Mouse (Mus musculus) heart, embryonic 11.5 days (tissue): ENCODE measurements at regions not wholly inside any gene's neighbourhood (a gene's known extent, or its start where the extent isn't known, plus 50 kb on each side); places are given as distances from the start of the nearest gene placed in this dataset.

Experiments used
- ATAC-seq: fragments of 200-750 bp; cut with Nextera tagmentation; replicated peaks from 2 replicates; pipeline ENCODE4 v1.8.0; 2017; ENCODE audit warnings: moderate library complexity; ENCODE audit not compliant: insufficient number of reproducible peaks, low FRiP score, low TSS enrichment
- H3K27ac ChIP-seq: fragments of 300-500 bp; sonication (generic); 2 replicates; pipeline ENCODE4 v1.5.1; 2014; ENCODE audit warnings: mild to moderate bottlenecking, low read depth, low read length
- H3K27me3 ChIP-seq: fragments of 300-500 bp; sonication (generic); 2 replicates; pipeline ENCODE4 v1.6.1; 2014; ENCODE audit warnings: mild to moderate bottlenecking, low read length, mixed read lengths; ENCODE audit not compliant: control insufficient read depth, insufficient read depth
- H3K36me3 ChIP-seq: fragments of 300-500 bp; sonication (generic); 2 replicates; pipeline ENCODE4 v1.6.1; 2014; ENCODE audit warnings: mild to moderate bottlenecking, low read length, moderate library complexity, mixed read lengths; ENCODE audit not compliant: control insufficient read depth, insufficient read depth
- H3K4me1 ChIP-seq: fragments of 300-500 bp; sonication (generic); 2 replicates; pipeline ENCODE4 v1.6.1; 2014; ENCODE audit warnings: low read length; ENCODE audit not compliant: control insufficient read depth, insufficient read depth
- H3K4me2 ChIP-seq: fragments of 300-500 bp; sonication (generic); 2 replicates; pipeline ENCODE4 v1.6.1; 2014; ENCODE audit warnings: mild to moderate bottlenecking, moderate library complexity
- H3K4me3 ChIP-seq: fragments of 300-500 bp; sonication (generic); 2 replicates; pipeline ENCODE4 v1.5.1; 2014; ENCODE audit warnings: low read depth, low read length
- H3K9ac ChIP-seq: fragments of 300-500 bp; sonication (generic); 2 replicates; pipeline ENCODE4 v1.6.1; 2014; ENCODE audit warnings: mild to moderate bottlenecking, low read depth, low read length, moderate library complexity
- H3K9me3 ChIP-seq: fragments of 300-500 bp; sonication (generic); replicated peaks from 2 replicates; pipeline ENCODE4 v1.6.1; 2016; ENCODE audit warnings: low read length; ENCODE audit not compliant: control insufficient read depth
- WGBS: fragments of 180-500 bp; shearing (Covaris S2); extraction: QIAGEN DNeasy Blood & Tissue Kit; methylation state at CpG from one replicate; pipeline ENCODE4 v1.1.7; 2014; ENCODE audit not compliant: insufficient replicate concordance; 5-methylcytosine and 5-hydroxymethylcytosine counted together

- WGBS = 82% methylated on average over 7 of the region's 7 CpGs
- H3K27me3 ChIP-seq = no peaks in the 10 kb centered on the region
- no peak overlapping the region for H3K27ac ChIP-seq
- no peak overlapping the region for H3K9ac ChIP-seq
- H3K9me3 ChIP-seq = no peaks in the 10 kb centered on the region
- H3K36me3 ChIP-seq = no peaks in the 10 kb centered on the region
- H3K4me2 ChIP-seq = no peak overlapping the region
- H3K4me1 ChIP-seq = no peaks in the 10 kb centered on the region
- no peak overlapping the region for H3K4me3 ChIP-seq
- ATAC-seq = no peak
Measured at GRCm38 (mm10) chr11:111155023-111155422, 89.1 kb downstream of the Kcnj2 start.

GRCm38 (mm10) chr11:111155747-111156146 is 89.8 kb downstream of the Kcnj2 start:
- Histone ChIP-seq H3K9ac (no peak overlapping the region), H3K27ac (no peak overlapping the region), H3K4me2 (no peak overlapping the region), H3K9me3 (no peaks in the 10 kb centered on the region), H3K36me3 (no peaks in the 10 kb centered on the region), H3K4me3 (no peak overlapping the region), H3K4me1 (no peaks in the 10 kb centered on the region), H3K27me3 (no peaks in the 10 kb centered on the region)
- ATAC-seq = no peak
- 87% methylated on average over 7 of the region's 7 CpGs for WGBS

- no peaks in the 10 kb centered on the region for H3K36me3 ChIP-seq
- H3K27ac ChIP-seq = no peak overlapping the region
- no peaks in the 10 kb centered on the region for H3K4me1 ChIP-seq
- H3K9ac ChIP-seq = no peak overlapping the region
- WGBS = 62% methylated on average over 2 of the region's 2 CpGs
- H3K9me3 ChIP-seq = no peaks in the 10 kb centered on the region
- ATAC-seq = no peak
- no peaks in the 10 kb centered on the region for H3K27me3 ChIP-seq
- H3K4me3 ChIP-seq = no peak overlapping the region
- H3K4me2 ChIP-seq = no peak overlapping the region
Measured at GRCm38 (mm10) chr11:111159299-111159698, 93.3 kb downstream of the Kcnj2 start.

GRCm38 (mm10) chr11:111164907-111165306 is 98.9 kb downstream of the Kcnj2 start:
- ATAC-seq = no peak

GRCm38 (mm10) chr11:111170174-111170800 is 104.3 kb downstream of the Kcnj2 start:
- H3K4me3 ChIP-seq = no peak overlapping the region
- no peak for ATAC-seq
- no peak overlapping the region for H3K27ac ChIP-seq
- 84% methylated on average over 5 of the region's 5 CpGs for WGBS
- H3K9ac ChIP-seq = no peak overlapping the region
- no peaks in the 10 kb centered on the region for H3K36me3 ChIP-seq
- H3K27me3 ChIP-seq = no peaks in the 10 kb centered on the region
- H3K9me3 ChIP-seq = no peaks in the 10 kb centered on the region
- H3K4me1 ChIP-seq = no peaks in the 10 kb centered on the region
- no peak overlapping the region for H3K4me2 ChIP-seq

More at GRCm38 (mm10) chr11:111164907-111165306, 98.9 kb downstream of the Kcnj2 start:
- H3K4me1 ChIP-seq = no peaks in the 10 kb centered on the region
- no peak overlapping the region for H3K9ac ChIP-seq
- H3K27me3 ChIP-seq = no peaks in the 10 kb centered on the region
- H3K4me3 ChIP-seq = no peak overlapping the region
- no peak overlapping the region for H3K4me2 ChIP-seq
- no peak overlapping the region for H3K27ac ChIP-seq
- H3K9me3 ChIP-seq = no peaks in the 10 kb centered on the region
- H3K36me3 ChIP-seq = no peaks in the 10 kb centered on the region

GRCm38 (mm10) chr11:111173525-111173924 is 107.6 kb downstream of the Kcnj2 start:
- WGBS = 71% methylated on average over 4 of the region's 4 CpGs
- H3K4me3 ChIP-seq = no peak overlapping the region
- no peaks in the 10 kb centered on the region for H3K9me3 ChIP-seq
- no peak overlapping the region for H3K27ac ChIP-seq
- H3K4me2 ChIP-seq = no peak overlapping the region
- no peak overlapping the region for H3K9ac ChIP-seq
- ATAC-seq = no peak
- H3K36me3 ChIP-seq = no peaks in the 10 kb centered on the region
- H3K4me1 ChIP-seq = no peaks in the 10 kb centered on the region
- H3K27me3 ChIP-seq = no peaks in the 10 kb centered on the region

GRCm38 (mm10) chr11:111175566-111175965 is 109.6 kb downstream of the Kcnj2 start:
- 63% methylated on average over 3 of the region's 3 CpGs for WGBS
- no peak overlapping the region for H3K27ac ChIP-seq

GRCm38 (mm10) chr11:111177516-111177915 is 111.6 kb downstream of the Kcnj2 start:
- no peaks in the 10 kb centered on the region for H3K9me3 ChIP-seq
- no peak overlapping the region for H3K4me2 ChIP-seq
- no peak overlapping the region for H3K9ac ChIP-seq
- no peak overlapping the region for H3K4me3 ChIP-seq
- H3K36me3 ChIP-seq = no peaks in the 10 kb centered on the region
- H3K27ac ChIP-seq = no peak overlapping the region
- H3K27me3 ChIP-seq = no peaks in the 10 kb centered on the region
- 74% methylated on average over 4 of the region's 4 CpGs for WGBS
- no peaks in the 10 kb centered on the region for H3K4me1 ChIP-seq
- ATAC-seq = no peak

More at GRCm38 (mm10) chr11:111175566-111175965, 109.6 kb downstream of the Kcnj2 start:
- H3K36me3 ChIP-seq = no peaks in the 10 kb centered on the region
- no peaks in the 10 kb centered on the region for H3K9me3 ChIP-seq
- H3K4me2 ChIP-seq = no peak overlapping the region
- no peak overlapping the region for H3K9ac ChIP-seq
- no peaks in the 10 kb centered on the region for H3K4me1 ChIP-seq
- H3K27me3 ChIP-seq = no peaks in the 10 kb centered on the region
- H3K4me3 ChIP-seq = no peak overlapping the region
- no peak for ATAC-seq

GRCm38 (mm10) chr11:111197422-111197821 is 131.5 kb downstream of the Kcnj2 start:
- Histone ChIP-seq H3K4me2 (no peak overlapping the region), H3K36me3 (no peaks in the 10 kb centered on the region), H3K4me1 (no peaks in the 10 kb centered on the region), H3K27me3 (no peaks in the 10 kb centered on the region), H3K9ac (no peak overlapping the region), H3K4me3 (no peak overlapping the region), H3K9me3 (no peaks in the 10 kb centered on the region), H3K27ac (no peak overlapping the region)
- WGBS = 81% methylated on average over 4 of the region's 4 CpGs
- ATAC-seq = no peak
